Mouse (Mus musculus) heart, adult 2 months (tissue): ENCODE results near the gene Neurod1. TPM values are rescaled to one million over a fixed set of nuclear protein-coding genes. Genes with fewer than 3 reads are reported as not detected.

Experiments used
- DNase-seq, 2 experiments: peaks; one replicate each; pipeline ENCODE4 v3.0.0; 2021
- H3K27ac ChIP-seq: fragments of 200-600 bp; 2 replicates; pipeline ENCODE4 v1.8.1; 2022
- H3K27me3 ChIP-seq: fragments of 200-500 bp; 2 replicates; pipeline ENCODE4 v1.6.1; 2012; ENCODE audit warnings: mild to moderate bottlenecking, low read length, inconsistent platforms, mixed read lengths; ENCODE audit not compliant: control insufficient read depth, insufficient read depth
- H3K36me3 ChIP-seq: fragments of 200-500 bp; 2 replicates; pipeline ENCODE4 v1.6.1; 2012; ENCODE audit warnings: low read length, inconsistent platforms; ENCODE audit not compliant: control insufficient read depth, insufficient read depth
- H3K4me1 ChIP-seq: fragments of 200-500 bp; 2 replicates; pipeline ENCODE4 v1.6.1; 2011; ENCODE audit warnings: low read length; ENCODE audit not compliant: control insufficient read depth, insufficient read depth
- H3K4me3 ChIP-seq: fragments of 200-600 bp; 2 replicates; pipeline ENCODE4 v1.8.1; 2022
- H3K79me2 ChIP-seq: fragments of 200-500 bp; replicated peaks from 2 replicates; pipeline ENCODE4 v1.6.1; 2012; ENCODE audit warnings: mild to moderate bottlenecking, inconsistent platforms, low read length, moderate library complexity, mixed read lengths; ENCODE audit not compliant: control insufficient read depth, insufficient read depth
- H3K9ac ChIP-seq: fragments of 200-500 bp; 2 replicates; pipeline ENCODE4 v1.6.1; 2012; ENCODE audit warnings: low read depth, mild to moderate bottlenecking, control low read depth, inconsistent platforms, low read length, mixed read lengths
- CTCF ChIP-seq: fragments of 200-600 bp; IDR thresholded peaks from 2 replicates; pipeline ENCODE4 v1.8.1; 2022; ENCODE audit warnings: antibody characterized with exemption, mild to moderate bottlenecking, moderate library complexity
- EP300 ChIP-seq: fragments of 200-500 bp; IDR thresholded peaks from 2 replicates; pipeline ENCODE4 v1.6.1; 2011; ENCODE audit warnings: low read depth, low read length, control low read depth; ENCODE audit not compliant: insufficient read depth
- POLR2A ChIP-seq: fragments of 200-500 bp; IDR thresholded peaks from 2 replicates; pipeline ENCODE4 v1.6.1; 2011; ENCODE audit warnings: mild to moderate bottlenecking, low read depth, low read length, control low read depth; ENCODE audit not compliant: insufficient read depth
- WGBS: fragments of 180-500 bp; shearing (Covaris S2); methylation state at CpG from one replicate; pipeline ENCODE4 v1.1.7; 2018; 5-methylcytosine and 5-hydroxymethylcytosine counted together
- intact Hi-C: fragments of 180-260 bp; cut with DNase I; formaldehyde crosslinking; loops from one replicate; pipeline ENCODE4 v1.15.1; 2025
- polyA plus RNA-seq: library from polyadenylated mRNA; depleted of rRNA; stranded (reverse); fragments of >200 nt; gene quantifications from 2 replicates; pipeline ENCODE4 v1.2.3, GENCODE M21; 2012
- total RNA-seq, 2 experiments: library from RNA; stranded (reverse); gene quantifications; 2 replicates each; pipeline ENCODE4 v1.2.3; 2021

The Neurod1 gene
- total and polyA plus RNA-seq, 3 experiments, result not detected

DNA sequence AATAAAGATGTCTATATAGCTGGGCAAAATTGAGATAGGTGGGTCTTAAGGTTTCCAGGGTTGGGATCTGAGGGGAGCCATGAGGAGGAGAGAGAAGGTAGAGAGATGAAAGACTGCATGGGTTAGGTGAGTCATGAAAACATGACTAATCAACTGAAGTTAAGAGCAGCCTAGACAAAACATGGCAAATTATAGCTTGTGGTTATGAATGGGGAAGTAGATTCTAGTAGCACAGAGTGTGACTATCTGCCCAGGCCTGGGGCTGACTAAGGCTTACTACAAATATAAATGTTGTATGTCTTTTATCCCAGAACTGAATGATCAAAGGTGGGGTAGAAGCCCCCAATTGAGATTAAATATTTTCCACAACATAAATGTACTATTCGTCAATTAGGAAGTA is 9.4 kb downstream of the Neurod1 start:
- no peak for DNase-seq
- Histone ChIP-seq H3K79me2 (no peaks in the 10 kb centered on the region), H3K9ac (no peak overlapping the region), H3K27ac (no peak overlapping the region), H3K27me3 (no peaks in the 10 kb centered on the region), H3K36me3 (no peaks in the 10 kb centered on the region), H3K4me1 (no peaks in the 10 kb centered on the region), H3K4me3 (no peak overlapping the region)
- WGBS, result 53% methylated on average over 1 of the region's 1 CpGs
- intact Hi-C loops, result no loop called here
- TF ChIP-seq POLR2A, result no peak
- no peak for TF ChIP-seq EP300
- no peak for TF ChIP-seq CTCF

DNA sequence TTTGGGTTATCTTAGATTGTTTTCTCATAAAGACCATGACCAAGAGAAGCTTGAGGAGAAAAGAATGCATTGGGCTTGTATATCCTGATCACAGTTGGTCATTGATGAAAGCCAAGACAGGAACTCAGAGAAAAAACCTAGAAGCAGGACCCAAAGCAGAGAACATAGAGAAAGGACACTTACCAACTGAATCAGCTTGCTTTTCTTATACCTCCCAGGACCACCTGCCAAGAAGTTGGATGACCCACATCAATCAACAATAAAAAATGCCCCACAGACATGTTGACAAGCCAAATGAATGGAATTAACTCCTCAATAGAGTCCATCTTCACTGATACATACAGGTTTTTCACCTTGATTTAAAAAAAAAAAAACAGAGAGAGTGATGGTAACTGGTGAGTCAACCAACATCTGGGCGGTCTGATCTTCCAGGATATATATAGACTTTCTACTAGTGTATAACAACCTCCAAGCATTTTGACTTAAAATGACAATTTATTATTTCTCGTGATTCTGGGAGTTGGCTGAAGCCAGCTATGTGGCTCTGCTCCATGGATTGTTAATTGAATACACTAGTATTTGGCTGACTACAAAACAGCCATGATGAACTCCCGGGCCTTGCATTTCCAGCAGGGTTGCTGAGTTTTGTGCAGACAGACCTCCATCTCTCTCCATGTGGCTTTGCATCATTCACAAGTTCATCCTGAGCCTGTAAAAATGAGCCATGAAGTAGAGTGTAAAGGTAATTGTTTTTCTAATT is 12.5 kb downstream of the Neurod1 start:
- Histone ChIP-seq H3K27ac (no peak overlapping the region), H3K9ac (no peak overlapping the region), H3K4me3 (no peak overlapping the region), H3K27me3 (no peaks in the 10 kb centered on the region), H3K36me3 (no peaks in the 10 kb centered on the region), H3K79me2 (no peaks in the 10 kb centered on the region), H3K4me1 (no peaks in the 10 kb centered on the region)
- intact Hi-C loops, result no loop called here
- DNase-seq, result no peak
- WGBS, result 73% methylated on average over 3 of the region's 3 CpGs
- TF ChIP-seq EP300 (no peak), POLR2A (no peak), CTCF (no peak)

DNA sequence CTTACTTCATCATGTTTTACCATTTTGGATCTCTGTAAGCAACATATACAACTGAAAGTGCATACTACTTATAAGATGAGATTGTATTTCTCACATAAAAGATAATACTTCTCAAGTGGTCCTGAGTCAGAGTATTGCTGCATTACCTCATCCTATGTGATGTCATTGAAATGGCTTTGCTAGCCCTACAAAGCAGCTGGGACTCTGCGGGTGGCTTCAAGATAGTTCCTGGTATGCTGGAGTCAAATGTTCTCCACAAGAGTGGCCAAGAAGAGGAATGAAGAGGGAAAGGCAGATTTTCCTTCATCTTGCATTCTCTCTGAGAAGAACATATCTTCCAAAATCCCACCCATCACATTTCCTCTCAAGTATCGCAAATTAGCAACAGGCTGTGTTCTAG is 13.2 kb downstream of the Neurod1 start:
- no peak overlapping the region for H3K27ac ChIP-seq
- 85% methylated on average over 2 of the region's 2 CpGs for WGBS
- no peak for DNase-seq
- TF ChIP-seq POLR2A, result no peak
- TF ChIP-seq CTCF, result no peak
- no peak for TF ChIP-seq EP300
- H3K4me3 ChIP-seq, result no peak overlapping the region
- H3K9ac ChIP-seq, result no peak overlapping the region
- no peaks in the 10 kb centered on the region for H3K4me1 ChIP-seq
- no peaks in the 10 kb centered on the region for H3K79me2 ChIP-seq
- intact Hi-C loops, result no loop called here
- no peaks in the 10 kb centered on the region for H3K36me3 ChIP-seq
- H3K27me3 ChIP-seq, result no peaks in the 10 kb centered on the region

DNA sequence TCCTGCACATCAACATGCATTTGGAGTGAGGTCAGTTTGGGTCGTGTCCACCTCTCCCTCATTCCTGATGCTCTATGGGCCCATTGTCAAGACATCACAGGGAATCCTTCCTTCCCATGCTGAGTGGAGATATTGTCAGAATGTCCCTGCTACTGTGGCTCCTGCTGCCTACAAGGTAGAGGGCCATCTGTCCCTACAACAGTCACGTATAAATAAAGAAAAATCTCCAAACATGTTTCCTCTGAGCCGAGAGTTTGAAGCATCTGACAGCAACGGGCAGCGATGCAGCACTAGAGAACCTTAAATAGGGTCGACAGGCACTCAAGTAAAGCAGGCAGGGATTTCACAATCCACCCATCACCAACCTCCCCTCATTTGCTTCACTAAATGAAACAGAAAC is 13.6 kb downstream of the Neurod1 start:
- intact Hi-C loops, result no loop called here
- TF ChIP-seq POLR2A (no peak), CTCF (no peak), EP300 (no peak)
- Histone ChIP-seq H3K9ac (no peak overlapping the region), H3K4me1 (no peaks in the 10 kb centered on the region), H3K4me3 (no peak overlapping the region), H3K36me3 (no peaks in the 10 kb centered on the region), H3K27ac (no peak overlapping the region), H3K79me2 (no peaks in the 10 kb centered on the region), H3K27me3 (no peaks in the 10 kb centered on the region)
- no peak for DNase-seq
- 78% methylated on average over 6 of the region's 6 CpGs for WGBS

DNA sequence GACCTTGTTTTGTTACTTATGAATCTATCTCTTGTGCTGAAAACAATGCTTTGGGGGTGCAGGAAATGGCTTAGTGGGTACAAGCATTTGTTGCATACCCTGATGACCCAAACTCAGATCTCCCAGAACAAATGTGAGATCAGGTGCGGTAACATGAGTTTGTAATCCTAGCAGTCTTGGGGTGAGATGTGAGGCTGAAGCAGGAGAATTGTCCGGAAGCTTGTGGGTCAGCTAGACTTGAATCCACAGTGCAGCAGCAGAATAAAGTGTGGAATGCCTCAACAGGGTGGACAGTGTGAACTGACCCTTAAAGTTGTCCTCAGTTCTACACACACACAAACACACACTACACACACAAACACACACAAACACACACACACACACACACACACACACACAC is 14.3 kb downstream of the Neurod1 start:
- no peak for DNase-seq
- H3K27ac ChIP-seq, result no peak overlapping the region
- no peak overlapping the region for H3K4me3 ChIP-seq
- H3K9ac ChIP-seq, result no peak overlapping the region
- no peaks in the 10 kb centered on the region for H3K27me3 ChIP-seq
- no peaks in the 10 kb centered on the region for H3K79me2 ChIP-seq
- WGBS, result 94% methylated on average over 2 of the region's 2 CpGs
- H3K36me3 ChIP-seq, result no peaks in the 10 kb centered on the region
- TF ChIP-seq POLR2A (no peak), CTCF (no peak), EP300 (no peak)
- H3K4me1 ChIP-seq, result no peaks in the 10 kb centered on the region
- intact Hi-C loops, result no loop called here

DNA sequence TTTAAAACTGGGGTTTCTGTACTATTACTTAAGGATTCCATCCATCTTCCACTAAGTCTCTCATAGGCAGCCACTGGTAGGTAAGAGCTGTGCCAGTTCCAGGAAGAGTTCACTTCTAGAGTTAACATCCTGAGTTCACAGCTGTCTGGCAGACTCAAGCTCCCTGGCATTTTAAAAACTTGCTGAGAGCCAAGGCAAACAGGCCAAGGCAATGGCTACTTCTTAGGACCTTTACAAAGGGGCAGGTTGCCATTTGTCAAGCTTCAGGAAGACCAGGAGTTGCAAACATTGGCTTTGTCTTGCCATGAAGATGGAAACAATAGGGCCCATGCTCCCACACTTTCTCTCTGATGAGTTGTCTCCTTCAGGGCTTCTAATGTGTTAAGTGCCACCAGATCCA is 26.5 kb downstream of the Neurod1 start:
- Histone ChIP-seq H3K27ac (no peak overlapping the region), H3K79me2 (no peaks in the 10 kb centered on the region), H3K27me3 (peaks cover 4% of the 10 kb centered on the region), H3K4me3 (no peak overlapping the region), H3K4me1 (no peaks in the 10 kb centered on the region), H3K36me3 (no peaks in the 10 kb centered on the region), H3K9ac (no peak overlapping the region)
- TF ChIP-seq POLR2A, result no peak
- no peak for TF ChIP-seq CTCF
- TF ChIP-seq EP300, result no peak
- DNase-seq, result no peak
- intact Hi-C loops, result no loop called here
